Mouse (Mus musculus) cerebellum, postnatal 25 days (tissue): ENCODE measurements around the gene Gm45711.
"Not testable (repeated sequence)": the region's sequence is repeated elsewhere in the genome, so short reads cannot be mapped to it uniquely, and the experiment has no call there.

Source experiments
- DNase-seq, 2 experiments: peaks; one replicate each; pipeline ENCODE4 v3.0.0; 2021; ENCODE audit warnings: mixed read lengths in 2 of 2

The Gm45711 gene

DNA sequence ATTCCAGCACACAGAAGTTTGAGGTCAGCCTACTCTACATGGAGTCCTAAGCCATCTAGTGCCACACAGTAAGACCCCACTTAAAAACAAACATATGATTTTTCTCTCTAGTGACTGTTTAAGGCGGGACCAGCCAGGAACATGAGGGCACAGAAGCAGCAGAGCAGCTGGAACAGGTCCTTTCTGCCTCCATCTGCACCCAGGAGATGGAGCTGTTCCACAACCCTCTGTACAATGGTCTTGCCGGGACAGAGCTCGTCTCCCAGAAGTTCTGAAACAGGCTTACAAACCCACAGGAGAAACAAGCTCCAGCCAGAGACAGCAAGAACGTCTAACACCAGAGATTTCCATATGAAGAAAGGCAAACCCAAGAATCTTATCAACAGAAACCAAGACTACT, 3.4 kb upstream of the Gm45711 start:
- no peak for DNase-seq

DNA sequence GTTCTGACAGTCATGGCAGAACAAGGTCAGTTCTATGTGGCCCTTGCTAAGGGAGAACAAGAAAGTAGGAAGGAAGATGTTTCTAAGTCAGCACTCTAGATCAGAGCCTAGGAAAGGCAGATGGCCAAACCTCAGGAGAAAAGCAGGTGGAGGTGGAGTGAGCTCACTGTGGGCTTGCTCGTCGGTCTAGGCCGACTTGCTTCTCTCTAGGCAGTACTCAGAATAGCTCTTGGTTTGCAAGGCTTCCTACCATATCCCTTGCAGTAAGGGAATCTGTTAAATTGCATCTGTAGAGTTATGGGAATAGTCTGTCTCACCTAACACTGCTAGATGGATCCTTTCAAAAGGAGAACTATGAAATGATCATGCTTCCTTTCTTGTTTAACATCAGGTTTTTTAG, 2.1 kb upstream of the Gm45711 start:
- not testable (repeated sequence) for DNase-seq

GRCm38 (mm10) chr8:104308341-104308740, 1.5 kb downstream of the Gm45711 start:
- not testable (repeated sequence) for DNase-seq

DNA sequence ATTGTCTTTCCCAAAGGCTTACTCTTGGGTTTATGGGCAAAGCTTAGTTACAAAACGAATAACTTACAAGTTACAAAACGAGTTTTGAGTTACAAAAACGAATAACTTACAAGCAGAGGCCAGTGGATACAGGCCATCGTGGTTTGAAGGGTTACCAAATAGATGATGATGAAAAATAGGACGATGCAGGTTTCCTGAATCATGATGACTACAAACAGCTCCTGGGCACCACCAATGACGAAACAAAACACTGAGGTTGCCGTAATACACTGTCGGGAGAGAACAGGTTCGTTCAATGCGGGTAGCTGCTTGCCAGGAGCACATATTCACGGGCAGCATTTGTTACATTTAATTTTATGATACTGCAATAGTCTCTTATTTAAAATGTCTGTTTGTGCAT, 4.9 kb downstream of the Gm45711 start:
- DNase-seq = no peak

GRCm38 (mm10) chr8:104302536-104302935, 7.3 kb downstream of the Gm45711 start:
- DNase-seq = not testable (repeated sequence)

- not testable (repeated sequence) for DNase-seq
Observed at GRCm38 (mm10) chr8:104301577-104301976, 8.3 kb downstream of the Gm45711 start.

DNA sequence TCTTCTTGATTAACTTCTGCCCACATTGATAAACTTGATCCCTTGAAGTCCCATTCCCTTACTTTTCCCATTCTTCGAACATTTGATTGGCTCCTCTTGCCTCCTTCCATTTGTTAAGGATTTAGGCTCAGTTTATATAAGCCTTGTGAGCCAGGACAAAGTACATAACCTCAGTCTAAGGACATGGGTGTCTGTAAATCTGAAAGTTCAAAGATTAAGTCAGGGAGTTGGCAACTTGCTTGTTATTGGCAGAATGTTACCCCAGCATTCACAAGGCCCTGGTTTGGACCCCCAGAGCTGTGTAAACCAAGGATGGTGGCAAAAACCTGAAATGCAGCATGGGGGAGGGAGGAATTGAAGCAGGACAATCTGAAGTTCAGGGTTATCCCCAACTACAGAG, 15.5 kb downstream of the Gm45711 start:
- DNase-seq = no peak

DNA sequence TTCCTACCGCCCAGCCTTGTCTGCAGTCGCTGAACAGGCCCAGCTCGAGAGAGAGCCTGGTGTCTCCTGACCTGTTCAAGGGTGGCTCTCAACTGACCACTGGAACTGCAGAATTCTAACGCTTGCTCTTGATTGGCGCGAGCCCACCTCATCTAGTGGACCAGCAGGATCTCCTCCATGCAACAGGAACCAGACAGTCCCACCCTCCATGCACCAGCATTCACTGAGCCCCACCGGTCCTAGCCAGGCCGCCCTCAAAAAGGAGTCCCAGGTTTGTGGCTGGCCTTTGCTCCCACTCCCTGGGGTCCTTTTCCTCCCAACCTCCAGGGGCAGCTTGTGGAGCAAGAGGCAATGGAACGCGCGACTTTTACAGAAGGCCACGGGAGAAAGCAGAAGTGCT, 16.8 kb downstream of the Gm45711 start, which contains the start of gene Cmtm2a:
Gene Cmtm2a, minus strand, starts transcription at position 101 of the 400 bp plus-strand sequence.
- not testable (repeated sequence) for DNase-seq

DNA sequence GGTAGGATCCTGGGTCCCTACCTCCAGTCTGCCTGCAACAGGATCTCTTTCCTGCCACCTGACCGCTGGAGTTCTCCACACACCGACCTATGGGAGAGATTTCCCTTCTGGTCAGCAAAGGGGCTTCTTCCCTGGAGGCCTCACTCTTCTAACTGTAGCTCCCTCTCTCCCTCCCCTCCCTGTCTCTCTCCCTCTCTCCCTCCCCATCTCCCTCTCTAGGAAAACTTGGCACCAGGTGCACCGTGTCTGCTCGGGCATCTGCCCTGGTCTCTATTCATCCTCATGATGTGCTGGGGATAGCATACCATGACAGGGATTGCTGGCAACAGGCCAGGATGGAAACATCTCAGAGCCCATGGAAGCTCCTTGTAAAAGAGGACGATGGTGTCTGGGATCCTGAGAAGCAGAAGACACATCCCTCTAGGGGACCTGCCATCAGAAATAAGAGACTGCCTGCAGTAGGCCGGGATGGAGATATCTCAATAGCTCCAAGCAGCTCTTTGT, 40.9 kb downstream of the Gm45711 start:
- DNase-seq = no peak

- DNase-seq = no peak
Observed at GRCm38 (mm10) chr8:104268368-104268767, 41.5 kb downstream of the Gm45711 start.

GRCm38 (mm10) chr8:104264271-104264935, 45.5 kb downstream of the Gm45711 start:
- DNase-seq = peak in 1 of 2 experiments; percentile 9

GRCm38 (mm10) chr8:104261802-104262201, 48.1 kb downstream of the Gm45711 start:
- not testable (repeated sequence) for DNase-seq

- DNase-seq = peak in 1 of 2 experiments; percentile 18
Observed at GRCm38 (mm10) chr8:104253016-104253415, 56.9 kb downstream of the Gm45711 start.

GRCm38 (mm10) chr8:104251461-104251860, 58.4 kb downstream of the Gm45711 start:
- DNase-seq = no peak

GRCm38 (mm10) chr8:104250439-104251367, 59.2 kb downstream of the Gm45711 start, which contains the start of gene Cklf:
TSS of gene Cklf (plus strand) at chr8:104250861.
- peak; percentile 79 to 88 for DNase-seq

DNA sequence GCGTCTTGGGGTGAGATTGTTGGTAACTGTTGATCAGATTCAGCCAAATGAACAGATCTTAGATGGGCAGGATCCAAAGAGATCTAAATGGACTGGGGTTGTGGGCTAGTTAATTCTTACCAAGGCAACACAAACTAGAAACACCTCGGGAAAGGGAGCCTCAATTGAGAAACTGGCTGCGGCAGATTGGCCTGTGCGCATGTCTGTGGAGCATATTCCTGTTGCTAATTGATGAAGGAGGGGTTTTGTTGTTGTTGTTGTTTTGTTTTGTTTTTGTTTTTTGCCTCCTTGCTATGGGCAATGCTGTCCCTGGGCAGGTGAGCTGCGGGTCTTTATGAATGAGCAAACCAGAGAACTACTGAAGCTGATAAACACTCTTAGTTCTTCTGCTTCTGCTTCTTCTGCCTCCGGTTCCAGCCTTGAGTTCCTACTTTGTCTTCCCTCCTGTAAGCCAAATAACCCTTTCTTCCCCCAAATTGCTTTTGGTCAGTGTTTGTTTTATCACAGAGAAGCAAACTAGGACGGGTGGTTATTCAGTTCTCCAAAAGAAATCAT, 60.4 kb downstream of the Gm45711 start:
- no peak for DNase-seq

GRCm38 (mm10) chr8:104248276-104248675, 61.6 kb downstream of the Gm45711 start, which contains the start of gene Tk2:
TSS of gene Tk2 (minus strand) at chr8:104248558.
- peak; percentile 71 to 85 for DNase-seq

DNA sequence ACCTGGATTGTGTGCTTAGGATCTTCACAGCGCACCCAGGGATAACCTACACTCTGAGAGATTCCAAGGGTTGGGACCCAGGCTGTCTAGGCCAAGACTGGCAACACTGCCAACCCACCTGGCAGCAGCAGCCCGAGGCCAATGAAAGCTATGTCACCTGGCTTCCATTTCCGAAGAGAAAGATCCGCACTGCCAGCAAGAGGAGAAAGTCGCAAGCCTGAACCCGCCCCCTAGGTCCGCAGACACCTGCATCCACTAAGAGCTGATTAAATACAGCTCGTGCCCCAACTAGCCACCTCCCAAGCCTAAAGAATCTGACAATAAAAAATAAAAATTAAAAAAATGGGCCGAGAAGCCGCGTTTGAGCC, 62.0 kb downstream of the Gm45711 start:
- DNase-seq = peak; percentile 49 to 58

GRCm38 (mm10) chr8:104247054-104247907, 62.6 kb downstream of the Gm45711 start:
- DNase-seq = no peak

- no peak for DNase-seq
Observed at GRCm38 (mm10) chr8:104246621-104247020, 63.3 kb downstream of the Gm45711 start.

GRCm38 (mm10) chr8:104242038-104242644, 67.7 kb downstream of the Gm45711 start:
- DNase-seq = no peak

GRCm38 (mm10) chr8:104239418-104239861, 70.4 kb downstream of the Gm45711 start:
- DNase-seq = no peak
